Mouse (Mus musculus): ENCODE measurements around the gene Stard7.

Stard7 gene

GRCm38 (mm10) chr2:127322671-127323285, 52.8 kb downstream of the Stard7 start:
- DNase-seq (ENCODE audit: low read depth): no peak

DNA sequence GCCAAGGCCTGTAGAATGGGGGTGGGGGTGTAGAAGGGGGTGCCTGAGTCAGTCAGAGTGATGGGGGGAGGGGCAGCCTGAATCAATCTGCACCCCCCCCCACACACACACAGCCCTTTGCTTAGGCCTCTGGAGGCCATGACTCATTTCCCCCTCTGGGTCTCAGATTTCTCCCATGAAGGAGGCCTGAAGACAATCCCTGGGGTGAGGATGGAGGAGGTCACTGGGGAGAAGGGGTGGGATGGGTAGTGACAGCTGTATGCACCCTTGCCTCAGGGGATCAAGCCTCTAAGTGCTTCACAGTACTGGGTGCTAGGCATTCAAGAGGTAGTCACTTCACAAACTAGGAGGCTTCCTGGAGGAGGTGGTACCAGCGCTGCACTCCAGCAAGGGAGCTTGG, 53.6 kb downstream of the Stard7 start:
- DNase-seq (ENCODE audit: low read depth): peak; percentile 78

DNA sequence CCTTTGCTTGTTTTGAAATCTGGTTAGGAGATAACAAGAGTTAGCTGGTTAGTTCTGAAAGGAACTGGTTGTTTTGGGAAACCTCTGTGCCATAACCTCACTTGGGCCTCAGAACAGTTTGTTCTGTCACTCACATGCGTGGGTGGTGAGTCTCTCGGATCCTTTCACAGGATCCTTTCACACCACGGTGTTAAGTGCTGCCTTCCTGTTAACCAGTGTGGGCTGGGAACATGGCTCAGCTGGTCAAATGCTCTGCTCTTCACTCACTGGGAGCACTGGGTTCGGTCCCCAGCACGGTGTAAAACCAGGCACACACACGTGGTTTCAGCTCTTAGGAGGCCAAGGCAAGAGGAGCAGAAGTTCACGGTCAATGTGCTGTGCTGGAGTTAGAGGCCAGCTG, 54.4 kb downstream of the Stard7 start:
- DNase-seq (ENCODE audit: low read depth): no peak

DNA sequence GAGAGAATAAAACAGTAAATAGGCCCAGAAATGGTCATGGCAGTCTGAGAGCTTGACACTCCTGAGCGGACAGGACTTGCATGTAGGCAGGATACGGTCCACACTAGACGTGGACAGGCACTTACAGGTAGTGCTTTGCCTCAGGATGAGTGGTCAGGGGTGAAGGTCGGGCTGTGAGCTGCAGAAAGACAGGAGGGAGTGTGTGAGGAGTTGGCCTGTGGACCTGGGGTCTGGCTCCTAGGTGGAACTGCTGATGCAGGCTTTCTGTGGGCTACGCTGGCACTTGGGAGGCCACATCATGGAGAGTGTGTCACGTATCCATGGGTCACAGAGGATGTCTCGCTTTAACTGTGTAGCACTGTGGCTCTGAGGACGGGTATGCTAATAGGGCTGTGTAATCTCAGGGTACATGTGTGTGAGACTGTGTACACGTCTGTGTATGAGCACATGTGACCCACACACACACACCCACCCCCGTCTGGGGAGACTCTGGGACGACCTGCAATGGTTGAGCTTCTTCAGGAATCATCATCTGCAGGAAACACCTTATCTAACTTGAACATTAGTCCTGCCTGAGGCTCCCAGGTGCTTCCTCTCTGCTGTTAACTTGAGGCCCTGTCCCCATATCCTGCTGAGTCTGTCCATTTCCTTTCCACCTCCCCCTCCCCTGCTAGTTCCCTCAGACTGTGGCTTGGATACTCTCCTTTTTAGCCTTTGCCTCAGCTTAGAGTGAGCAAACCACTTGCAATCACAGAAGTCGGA, 58.3 kb downstream of the Stard7 start:
- DNase-seq (ENCODE audit: low read depth): no peak

GRCm38 (mm10) chr2:127332807-127333570, 63.0 kb downstream of the Stard7 start:
- DNase-seq (ENCODE audit: low read depth): peak; percentile 37

- peak; percentile 26 for DNase-seq (ENCODE audit: low read depth)
These were observed 64.1 kb downstream of the Stard7 start for GRCm38 (mm10) chr2:127333945-127334603.

GRCm38 (mm10) chr2:127335078-127335541, 65.1 kb downstream of the Stard7 start:
- DNase-seq (ENCODE audit: low read depth): no peak

DNA sequence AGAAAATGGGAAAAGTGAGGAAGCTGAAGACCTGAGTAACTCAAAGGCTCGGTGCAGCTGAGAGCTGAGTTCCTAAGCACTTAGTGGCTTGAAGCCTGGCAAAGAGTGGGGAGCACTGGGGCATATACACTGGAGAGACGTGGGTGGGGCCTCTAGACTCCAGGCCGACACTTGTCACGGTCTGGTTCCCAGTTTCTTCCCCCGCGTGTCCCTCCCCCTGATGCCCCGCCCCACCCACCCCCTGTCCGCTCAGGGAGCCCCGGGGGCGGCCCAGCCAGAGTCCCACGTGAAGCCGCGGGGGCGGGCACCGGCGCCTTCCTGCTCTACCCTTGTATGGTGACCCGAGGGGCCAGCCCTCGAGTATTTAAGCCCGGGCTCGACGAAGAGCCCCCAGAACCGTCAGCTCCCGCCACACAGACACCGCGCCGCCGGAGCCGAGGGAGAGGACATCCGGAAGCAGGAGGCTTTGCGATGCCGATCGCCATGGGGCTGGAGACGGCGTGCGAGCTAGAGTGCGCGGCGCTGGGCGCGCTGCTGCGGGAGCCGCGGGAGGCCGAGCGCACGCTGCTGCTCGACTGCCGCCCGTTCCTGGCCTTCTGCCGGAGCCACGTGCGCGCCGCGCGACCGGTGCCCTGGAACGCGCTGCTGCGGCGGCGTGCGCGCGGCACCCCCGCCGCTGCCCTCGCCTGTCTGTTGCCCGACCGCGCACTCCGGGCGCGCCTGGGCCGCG, 65.9 kb downstream of the Stard7 start, which contains the start of gene Dusp2:
Gene Dusp2, plus strand, starts transcription at position 393 of the 730 bp plus-strand sequence.
- peak; percentile 57 for DNase-seq (ENCODE audit: low read depth)

- DNase-seq (ENCODE audit: low read depth): no peak
These were observed 66.4 kb downstream of the Stard7 start for GRCm38 (mm10) chr2:127336497-127336832.

GRCm38 (mm10) chr2:127336885-127337284, 66.9 kb downstream of the Stard7 start:
- DNase-seq (ENCODE audit: low read depth): no peak

DNA sequence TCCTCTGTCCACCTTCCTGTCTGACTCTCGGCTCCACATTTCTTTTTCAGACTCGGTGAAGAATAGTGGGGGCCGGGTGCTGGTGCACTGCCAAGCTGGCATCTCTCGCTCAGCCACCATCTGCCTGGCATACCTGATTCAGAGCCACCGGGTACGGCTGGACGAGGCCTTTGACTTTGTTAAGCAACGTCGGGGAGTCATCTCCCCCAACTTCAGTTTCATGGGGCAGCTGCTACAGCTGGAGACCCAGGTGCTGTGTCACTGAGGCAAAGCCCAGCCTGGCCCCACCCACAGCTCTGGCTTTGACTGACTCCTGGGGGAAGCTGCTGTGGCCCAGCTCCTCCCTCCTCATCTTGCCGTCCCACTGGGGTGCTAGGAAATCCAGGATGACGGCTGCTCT, 67.5 kb downstream of the Stard7 start:
- no peak for DNase-seq (ENCODE audit: low read depth)

DNA sequence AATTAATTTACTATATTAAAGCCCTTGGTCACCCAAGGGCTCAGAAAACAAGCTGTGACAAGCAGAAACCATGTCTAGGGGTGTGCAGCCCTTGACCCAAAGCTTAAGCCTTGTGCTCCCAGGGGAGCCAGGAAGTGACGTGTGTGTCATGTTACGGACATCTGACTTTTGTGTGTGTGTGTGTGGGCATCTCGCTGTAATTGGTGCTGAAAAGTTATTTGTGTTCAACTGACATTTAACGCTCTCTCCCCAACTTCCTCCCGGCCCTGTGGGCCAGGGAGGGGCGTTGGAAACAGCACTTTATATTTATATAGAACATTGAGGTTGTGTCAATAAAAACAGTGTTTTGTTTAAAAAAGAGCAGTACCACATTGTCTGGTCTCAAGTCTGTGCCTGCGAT, 68.0 kb downstream of the Stard7 start:
- no peak for DNase-seq (ENCODE audit: low read depth)

DNA sequence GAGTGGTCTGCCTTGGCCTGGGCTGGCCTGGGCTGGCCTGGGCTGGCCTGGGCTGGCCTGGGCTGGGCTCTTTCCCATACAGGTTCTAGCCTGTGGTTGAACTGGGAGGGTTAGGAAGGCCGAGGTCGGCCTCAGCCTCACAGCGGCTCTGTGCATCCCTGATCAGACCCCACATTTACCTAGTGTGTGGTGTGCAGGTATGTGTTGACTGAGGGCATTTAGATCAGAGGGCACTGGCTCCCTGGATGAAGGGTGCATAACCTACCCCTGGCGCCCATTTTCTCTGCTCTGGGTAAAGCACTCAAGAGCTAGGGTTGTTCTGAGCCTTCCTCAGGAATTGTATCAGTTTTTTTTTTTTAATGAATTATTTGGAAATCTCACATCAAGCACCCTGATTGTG, 68.4 kb downstream of the Stard7 start, which contains the start of gene Astl:
Gene Astl, plus strand, starts transcription at position 224 of the 400 bp plus-strand sequence.
- no peak for DNase-seq (ENCODE audit: low read depth)

- DNase-seq (ENCODE audit: low read depth): no peak
These were observed 68.8 kb downstream of the Stard7 start for GRCm38 (mm10) chr2:127338833-127339232.

DNA sequence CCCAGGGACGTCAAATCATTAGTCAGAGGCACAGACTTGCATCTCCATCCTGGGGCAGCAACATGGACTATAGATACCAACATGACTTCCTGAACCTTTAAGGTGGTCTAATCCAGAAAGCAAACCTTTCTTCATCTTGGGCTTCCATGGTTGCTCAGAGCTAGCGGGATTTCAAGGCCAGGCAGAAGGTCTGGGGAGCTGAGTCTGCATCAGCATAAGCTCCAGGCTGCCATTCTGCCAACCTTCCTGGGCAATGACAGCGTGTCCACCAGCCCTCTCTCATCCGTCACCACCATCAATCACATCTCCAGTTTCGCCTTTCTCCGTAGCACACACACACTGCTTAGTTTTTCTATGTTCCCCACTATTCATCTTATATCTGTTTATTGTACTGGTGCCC, 69.2 kb downstream of the Stard7 start:
- DNase-seq (ENCODE audit: low read depth): no peak

DNA sequence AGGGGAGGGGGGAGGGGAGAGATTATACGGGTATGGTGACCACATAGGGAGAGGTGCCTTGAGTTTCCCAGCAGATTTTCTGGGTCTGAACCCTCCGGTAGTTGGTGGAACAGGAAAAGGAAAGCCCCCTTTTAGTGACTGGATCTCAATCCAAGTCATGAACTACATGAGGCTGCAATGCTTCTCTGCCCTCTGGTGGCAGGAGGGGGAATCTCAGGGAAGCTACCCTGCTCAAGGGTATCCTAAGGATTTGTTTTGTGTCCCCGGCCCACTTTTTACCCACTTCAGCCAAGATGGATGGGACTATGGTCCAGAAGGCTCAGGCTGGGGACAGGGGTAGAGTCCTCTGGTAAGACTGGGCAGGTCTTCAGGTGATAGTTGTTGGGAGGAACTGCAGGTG, 71.1 kb downstream of the Stard7 start:
- DNase-seq (ENCODE audit: low read depth): peak; percentile 79

GRCm38 (mm10) chr2:127346334-127346733, 76.3 kb downstream of the Stard7 start:
- DNase-seq (ENCODE audit: low read depth): peak; percentile 15

DNA sequence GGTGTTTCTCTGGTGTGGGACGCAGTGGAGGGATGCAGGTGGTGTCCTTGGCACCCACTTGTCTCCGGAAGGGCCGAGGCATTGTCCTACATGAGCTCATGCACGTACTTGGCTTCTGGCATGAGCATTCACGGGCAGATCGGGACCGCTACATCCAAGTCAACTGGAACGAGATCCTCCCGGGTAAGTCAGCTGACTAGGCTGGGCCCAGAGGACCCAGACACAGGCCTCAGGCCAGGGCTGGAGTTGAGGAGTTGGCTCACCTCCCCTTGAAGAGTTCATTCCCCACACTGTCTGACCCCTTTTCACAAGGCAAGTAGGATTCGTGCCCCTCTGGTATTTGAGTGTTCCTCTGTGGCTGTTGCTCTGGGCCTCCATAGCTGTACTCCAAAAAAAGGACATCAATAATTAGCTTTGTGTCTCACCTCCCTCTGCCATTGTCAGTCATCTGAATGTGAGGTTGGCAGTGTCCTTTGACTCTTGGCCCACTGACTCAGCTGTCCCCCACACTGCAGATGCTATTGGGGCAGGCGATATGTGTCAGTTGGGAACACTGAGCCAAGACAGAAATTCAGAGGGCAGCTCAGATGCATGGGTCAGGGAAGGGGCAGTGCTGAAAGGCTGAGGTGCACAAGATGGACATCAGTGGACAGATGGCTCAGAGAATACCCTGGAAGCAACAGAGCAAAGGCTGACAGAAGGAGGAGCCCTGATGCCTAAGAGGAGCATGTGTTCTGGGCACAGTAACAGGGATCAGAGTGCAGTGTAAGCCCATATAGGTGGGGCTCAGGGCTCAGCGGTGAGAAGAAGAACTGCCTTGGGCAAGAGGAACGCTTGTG, 77.3 kb downstream of the Stard7 start:
- DNase-seq (ENCODE audit: low read depth): no peak
